8 mouse cellular contexts compared by ENCODE assay signal in the genomic region with DNA sequence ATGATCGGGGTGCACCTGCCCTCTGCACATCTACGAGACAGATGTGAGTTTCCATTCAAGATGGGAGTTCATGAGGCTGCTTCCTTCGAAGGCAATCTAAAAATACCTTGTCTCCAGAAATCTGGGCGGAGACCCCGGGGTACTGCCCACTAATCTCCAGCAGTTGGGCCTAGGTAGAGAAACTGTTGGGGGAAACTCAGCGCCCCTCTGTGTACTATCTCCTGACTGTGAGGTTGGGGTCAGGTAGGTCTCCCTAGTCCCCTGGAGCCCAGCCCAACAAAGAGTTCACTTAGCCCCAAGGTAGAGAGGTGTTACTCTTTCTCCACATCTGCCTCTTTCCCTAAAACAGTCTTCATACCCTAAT. TPM values are rescaled to one million over a fixed set of nuclear protein-coding genes. Genes with fewer than 3 reads are reported as not detected.
A peak's percentile ranks its signal among the peaks of the same experiment; 100 is the strongest.
DNase-seq lines count a peak whose midpoint lies in the region; ATAC-seq and TF ChIP-seq lines count a peak whose summit lies in the region.

No protein-coding gene starts in this region.

- H3K27ac ChIP-seq in forebrain, embryonic 13.5 days = peak overlapping the region; percentile 78
- H3K27ac ChIP-seq in liver, embryonic 13.5 days = no peak overlapping the region

- peak overlapping the region; percentile 99 for H3K9ac ChIP-seq in forebrain, embryonic 13.5 days
- H3K9ac ChIP-seq in liver, embryonic 13.5 days = peak overlapping the region; percentile 83

- peaks cover 10% of the 10 kb centered on the region for H3K36me3 ChIP-seq in erythroblast, embryonic 14.5 days (ENCODE audit: control insufficient read depth)
- peaks cover 3% of the 10 kb centered on the region for H3K36me3 ChIP-seq in C2C12 (ENCODE audit: control insufficient read depth, insufficient read depth)
- H3K36me3 ChIP-seq in forebrain, embryonic 13.5 days (ENCODE audit: poor library complexity, severe bottlenecking) = peaks cover 34% of the 10 kb centered on the region
- H3K36me3 ChIP-seq in liver, embryonic 13.5 days = peaks cover 18% of the 10 kb centered on the region

- no peak for ATAC-seq in erythroblast, adult 5-6 weeks (replicated peaks; ENCODE audit: low FRiP score, poor library complexity, severe bottlenecking)
- ATAC-seq in forebrain, embryonic 13.5 days = peak; percentile 5; the same call in 1 of the 2 replicates
- ATAC-seq in liver, embryonic 13.5 days (ENCODE audit: low read depth) = no peak

- H3K9me3 ChIP-seq in erythroblast, embryonic 14.5 days (ENCODE audit: control insufficient read depth, low read length) = peaks cover 10% of the 10 kb centered on the region
- H3K9me3 ChIP-seq in forebrain, embryonic 13.5 days (replicated peaks) = peaks cover 12% of the 10 kb centered on the region
- H3K9me3 ChIP-seq in liver, embryonic 13.5 days (replicated peaks) = no peaks in the 10 kb centered on the region; the same call in 1 of the 2 replicates

- H3K4me3 ChIP-seq in erythroblast, embryonic 14.5 days (replicated peaks) = peak overlapping the region; percentile 72
- peak overlapping the region; percentile 74 for H3K4me3 ChIP-seq in C2C12 (ENCODE audit: insufficient read depth, poor library complexity, severe bottlenecking)
- H3K4me3 ChIP-seq in forebrain, embryonic 13.5 days = peak overlapping the region; percentile 90
- H3K4me3 ChIP-seq in liver, embryonic 13.5 days (replicated peaks) = peak overlapping the region; percentile 72

- peak overlapping the region; percentile 79 for H3K4me2 ChIP-seq in forebrain, embryonic 13.5 days
- H3K4me2 ChIP-seq in liver, embryonic 13.5 days = peak overlapping the region; percentile 86

- peaks cover 29% of the 10 kb centered on the region for H3K27me3 ChIP-seq in erythroblast, embryonic 14.5 days (ENCODE audit: control insufficient read depth)
- no peaks in the 10 kb centered on the region for H3K27me3 ChIP-seq in C2C12 (ENCODE audit: control insufficient read depth, insufficient read depth, insufficient read length)
- no peaks in the 10 kb centered on the region for H3K27me3 ChIP-seq in forebrain, embryonic 13.5 days
- peaks cover 15% of the 10 kb centered on the region; the same call in 1 of the 2 replicates for H3K27me3 ChIP-seq in liver, embryonic 13.5 days

- H3K79me2 ChIP-seq in C2C12 (ENCODE audit: control insufficient read depth, insufficient read depth) = peaks cover 18% of the 10 kb centered on the region

- DNase-seq in liver, embryonic 13.5 days = no peak
- DNase-seq in B cell, adult 2 months = no peak
- no peak for DNase-seq in ovary, postnatal 14 days (ENCODE audit: low spot score)
- DNase-seq in ovary, postnatal 10 days (ENCODE audit: low spot score) = no peak

- no peak for TF ChIP-seq CTCF in C2C12 (IDR thresholded peaks at IDR 0.05; ENCODE audit: control insufficient read depth, insufficient read depth, insufficient read length)

- H3K79me3 ChIP-seq in C2C12 (ENCODE audit: low read depth) = peaks cover 3% of the 10 kb centered on the region

- H3ac ChIP-seq in C2C12 (ENCODE audit: control insufficient read depth, insufficient read length, low read depth) = peak overlapping the region; percentile 19

- H3K4me1 ChIP-seq in erythroblast, embryonic 14.5 days (ENCODE audit: control insufficient read depth) = peaks cover 30% of the 10 kb centered on the region
- peaks cover 21% of the 10 kb centered on the region for H3K4me1 ChIP-seq in forebrain, embryonic 13.5 days
- peaks cover 31% of the 10 kb centered on the region for H3K4me1 ChIP-seq in liver, embryonic 13.5 days (replicated peaks)

- 30% methylated on average over 6 of the region's 6 CpGs for WGBS in forebrain, embryonic 13.5 days
- WGBS in liver, embryonic 13.5 days (ENCODE audit: insufficient replicate concordance) = 20% methylated on average over 6 of the region's 6 CpGs

TF ChIP-seq in C2C12, 6 proteins besides CTCF, POLR2A, EP300 and RAD21:
- no peak for TF ChIP-seq MYOG (IDR thresholded peaks at IDR 0.05; ENCODE audit: control insufficient read depth, extremely low read depth, insufficient read length)
- no peak for TF ChIP-seq MAX (IDR thresholded peaks at IDR 0.05)
- TF ChIP-seq USF1 (IDR thresholded peaks at IDR 0.05; ENCODE audit: low read depth) = no peak
- TF ChIP-seq FOSL1 (IDR thresholded peaks at IDR 0.05; ENCODE audit: insufficient read depth, low read length, poor library complexity, severe bottlenecking) = no peak
- TF ChIP-seq CEBPB (IDR thresholded peaks at IDR 0.05; ENCODE audit: low read depth) = no peak
- no peak for TF ChIP-seq MYOD1 (IDR thresholded peaks at IDR 0.05; ENCODE audit: control insufficient read depth, insufficient read length, low read depth)

RNA-seq across cellular contexts. Expression of a gene that starts 0.9 kb away (rescaled TPM):
- 0.07 and 0.20 TPM in 2 replicates for polyA plus RNA-seq in erythroblast, embryonic 14.5 days (2012)
- total RNA-seq in erythroblast, adult 5-6 weeks (2015; ENCODE audit: low replicate concordance) = 2.1 and 3.8 TPM in 2 replicates
- total RNA-seq in erythroblast, adult 5-6 weeks (2017; ENCODE audit: low replicate concordance) = 0.17 and 1.1 TPM in 2 replicates
- polyA plus RNA-seq in C2C12 (2012; fragmentation: generic; extraction: Trizol) = 30.6 TPM
- 67.2 and 72.0 TPM in 2 replicates for polyA plus RNA-seq in forebrain, embryonic 13.5 days (2015; fragmentation: Nextera tagmentation; extraction: Ambion mirVana)
- polyA plus RNA-seq in liver, embryonic 13.5 days (2015; fragmentation: Nextera tagmentation; extraction: Ambion mirVana) = 4.4 and 5.2 TPM in 2 replicates

RNA-seq across cellular contexts. Expression of a gene that starts 6.4 kb away (rescaled TPM):
- polyA plus RNA-seq in erythroblast, embryonic 14.5 days (2012) = 10.0 and 15.4 TPM in 2 replicates
- total RNA-seq in erythroblast, adult 5-6 weeks (2015; ENCODE audit: low replicate concordance) = 20.2 and 33.6 TPM in 2 replicates
- total RNA-seq in erythroblast, adult 5-6 weeks (2017; ENCODE audit: low replicate concordance) = 32.5 and 75.4 TPM in 2 replicates
- 38.7 TPM for polyA plus RNA-seq in C2C12 (2012; fragmentation: generic; extraction: Trizol)
- polyA plus RNA-seq in forebrain, embryonic 13.5 days (2015; fragmentation: Nextera tagmentation; extraction: Ambion mirVana) = 68.5 and 68.7 TPM in 2 replicates
- polyA plus RNA-seq in liver, embryonic 13.5 days (2015; fragmentation: Nextera tagmentation; extraction: Ambion mirVana) = 19.8 and 19.9 TPM in 2 replicates

RNA-seq across cellular contexts. Expression of a gene that starts 21.4 kb away (rescaled TPM):
- polyA plus RNA-seq in erythroblast, embryonic 14.5 days (2012) = 1.7 and 1.9 TPM in 2 replicates
- total RNA-seq in erythroblast, adult 5-6 weeks (2015; ENCODE audit: low replicate concordance) = 40.9 and 43.5 TPM in 2 replicates
- total RNA-seq in erythroblast, adult 5-6 weeks (2017; ENCODE audit: low replicate concordance) = 61.4 and 77.4 TPM in 2 replicates
- 18.6 TPM for polyA plus RNA-seq in C2C12 (2012; fragmentation: generic; extraction: Trizol)
- 20.3 and 23.8 TPM in 2 replicates for polyA plus RNA-seq in forebrain, embryonic 13.5 days (2015; fragmentation: Nextera tagmentation; extraction: Ambion mirVana)
- polyA plus RNA-seq in liver, embryonic 13.5 days (2015; fragmentation: Nextera tagmentation; extraction: Ambion mirVana) = 10.6 and 12.4 TPM in 2 replicates

RNA-seq across cellular contexts. Expression of a gene that starts 23.2 kb away (rescaled TPM):
- not detected in 2 replicates for polyA plus RNA-seq in erythroblast, embryonic 14.5 days (2012)
- total RNA-seq in erythroblast, adult 5-6 weeks (2015; ENCODE audit: low replicate concordance) = not detected in 2 replicates
- total RNA-seq in erythroblast, adult 5-6 weeks (2017; ENCODE audit: low replicate concordance) = not detected in 2 replicates
- not detected for polyA plus RNA-seq in C2C12 (2012; fragmentation: generic; extraction: Trizol)
- polyA plus RNA-seq in forebrain, embryonic 13.5 days (2015; fragmentation: Nextera tagmentation; extraction: Ambion mirVana) = 0.10 TPM in 1 of 2 replicates, not detected in the other
- not detected in 2 replicates for polyA plus RNA-seq in liver, embryonic 13.5 days (2015; fragmentation: Nextera tagmentation; extraction: Ambion mirVana)

RNA-seq across cellular contexts. Expression of a gene that starts 26.3 kb away (rescaled TPM):
- 0.06 TPM in 1 of 2 replicates, not detected in the other for polyA plus RNA-seq in erythroblast, embryonic 14.5 days (2012)
- total RNA-seq in erythroblast, adult 5-6 weeks (2015; ENCODE audit: low replicate concordance) = 9.2 TPM in 1 of 2 replicates, not detected in the other
- 0.09 and 0.28 TPM in 2 replicates for total RNA-seq in erythroblast, adult 5-6 weeks (2017; ENCODE audit: low replicate concordance)
- polyA plus RNA-seq in C2C12 (2012; fragmentation: generic; extraction: Trizol) = 1.5 TPM
- polyA plus RNA-seq in forebrain, embryonic 13.5 days (2015; fragmentation: Nextera tagmentation; extraction: Ambion mirVana) = 3.9 and 4.8 TPM in 2 replicates
- polyA plus RNA-seq in liver, embryonic 13.5 days (2015; fragmentation: Nextera tagmentation; extraction: Ambion mirVana) = 3.6 and 4.8 TPM in 2 replicates
